Mouse (Mus musculus): ENCODE measurements around the gene Mast2. TPM values are rescaled to one million over a fixed set of nuclear protein-coding genes. Genes with fewer than 3 reads are reported as not detected.

Mast2 gene
- 65.0 and 83.6 TPM in 2 replicates for polyA plus RNA-seq (2014; fragmentation: Nextera tagmentation; extraction: Ambion mirVana)

DNA sequence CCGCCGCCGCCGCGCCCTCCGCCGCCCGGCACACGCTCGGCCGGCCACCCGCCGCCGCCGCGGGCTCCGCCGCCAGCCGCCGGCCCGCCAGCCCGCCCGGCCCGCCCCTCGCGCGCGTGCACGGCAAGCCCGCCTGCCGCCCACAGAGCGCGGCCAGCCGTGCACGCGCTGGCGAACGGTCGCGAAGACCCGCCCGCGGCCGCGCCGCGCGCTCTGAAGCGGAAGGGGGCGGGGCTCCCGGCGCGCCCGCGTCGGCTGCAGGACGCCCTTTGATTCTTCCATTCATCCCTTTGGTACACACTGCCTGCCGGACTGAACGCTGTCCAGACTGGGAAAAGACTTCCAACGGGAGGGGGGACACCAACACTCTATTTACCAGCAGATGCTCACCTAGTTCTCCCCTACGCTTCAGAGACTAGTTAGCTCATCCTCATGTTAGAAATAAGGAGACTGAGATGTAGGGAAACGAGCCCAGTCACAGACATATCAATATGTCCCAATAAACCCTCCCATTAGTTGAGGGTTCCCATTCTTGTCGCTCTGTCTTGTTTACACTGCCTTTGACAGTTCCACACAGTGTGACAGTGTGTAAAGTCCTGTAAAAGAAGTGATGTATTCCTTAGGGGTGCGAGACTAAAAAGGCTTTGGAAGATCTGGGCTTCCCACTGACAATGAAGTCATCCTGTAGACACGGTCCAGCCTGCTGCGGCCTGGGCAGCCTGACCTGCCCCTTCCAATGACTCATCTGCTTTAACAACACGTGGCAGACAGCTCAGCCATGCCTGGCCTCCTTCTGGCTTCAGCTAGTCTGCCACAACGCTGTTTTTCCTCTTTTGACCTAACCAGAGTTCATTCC lies at the start of gene Mast2:
Mast2 (minus strand) TSS at position 58 of the 856 bp plus-strand sequence.
- H3K4me1 ChIP-seq (ENCODE audit: control insufficient read depth, insufficient read depth, low read length): peaks cover 20% of the 10 kb centered on the region
- H3K27me3 ChIP-seq (ENCODE audit: control insufficient read depth, insufficient read depth, low read length): no peaks in the 10 kb centered on the region
- DNase-seq: peak; percentile 98
- peak within 1 kb of the TSS; percentile 65 for H3K4me2 ChIP-seq (ENCODE audit: low read length)
- under 1% methylated on average over 59 of the region's 68 CpGs for WGBS
- H3K9ac ChIP-seq (replicated peaks; ENCODE audit: low read length): peak within 1 kb of the TSS; percentile 88
- H3K36me3 ChIP-seq (ENCODE audit: control insufficient read depth, insufficient read depth, low read length): no peaks in the 10 kb centered on the region
- peak within 1 kb of the TSS; percentile 95 for H3K27ac ChIP-seq (replicated peaks; ENCODE audit: low read depth, low read length)
- H3K9me3 ChIP-seq (ENCODE audit: control insufficient read depth, low read length): no peaks in the 10 kb centered on the region
- peak within 1 kb of the TSS; percentile 93 for H3K4me3 ChIP-seq (replicated peaks; ENCODE audit: low read depth, low read length)
- peak; percentile 92 for ATAC-seq (ENCODE audit: low FRiP score, low TSS enrichment)

DNA sequence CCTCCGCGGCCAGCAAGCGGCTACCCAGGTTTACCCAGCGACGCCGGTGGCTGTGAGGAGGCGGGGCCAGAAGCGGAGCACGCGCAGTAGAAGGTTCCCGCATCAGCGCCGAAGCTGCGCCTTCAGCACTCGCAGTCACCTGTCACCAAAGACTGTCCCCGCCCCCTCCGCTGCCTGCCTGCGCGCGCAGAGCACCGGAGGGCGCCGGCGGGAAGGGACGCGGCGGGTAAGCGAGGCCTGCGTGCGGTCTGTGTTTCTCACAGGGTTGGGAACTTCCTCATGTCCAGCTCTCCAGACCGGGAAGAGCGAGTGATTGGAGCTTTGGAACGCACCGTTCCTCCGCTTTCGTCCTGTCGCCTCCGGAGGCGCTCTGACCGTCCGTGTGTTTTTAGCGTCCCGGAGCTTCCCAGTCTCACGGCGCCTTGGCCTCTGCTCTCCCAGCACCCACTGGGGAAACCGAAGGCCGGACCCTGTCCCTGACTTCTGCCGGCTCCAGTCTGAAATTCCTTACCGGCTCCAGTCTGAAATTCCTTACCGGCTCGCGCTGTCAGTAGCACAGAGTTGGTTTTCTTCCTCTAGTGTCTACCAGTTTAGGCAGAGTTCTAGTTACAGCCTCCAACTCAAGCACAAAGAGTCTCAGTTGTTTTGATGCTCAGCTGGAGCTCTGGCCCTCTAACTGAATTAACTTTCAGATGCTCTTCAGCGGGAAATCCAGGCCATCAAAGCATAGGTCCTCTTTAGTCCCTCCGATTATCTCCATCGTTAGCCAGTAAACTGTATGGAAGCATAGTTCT lies 43.6 kb upstream of the Mast2 start, which contains the start of gene Ipp:
Ipp (plus strand) TSS at position 125 of the 794 bp plus-strand sequence.
- H3K27ac ChIP-seq (replicated peaks; ENCODE audit: low read depth, low read length): peak within 1 kb of the TSS; percentile 88
- 1% methylated on average over 55 of the region's 55 CpGs for WGBS
- H3K4me3 ChIP-seq (replicated peaks; ENCODE audit: low read depth, low read length): peak within 1 kb of the TSS; percentile 51
- peak within 1 kb of the TSS; percentile 80 for H3K9ac ChIP-seq (replicated peaks; ENCODE audit: low read length)
- H3K4me2 ChIP-seq (ENCODE audit: low read length): peak within 1 kb of the TSS; percentile 59
- no peaks in the 10 kb centered on the region for H3K36me3 ChIP-seq (ENCODE audit: control insufficient read depth, insufficient read depth, low read length)
- ATAC-seq (ENCODE audit: low FRiP score, low TSS enrichment) (peak; percentile 99), DNase-seq (peak; percentile 98)
- H3K27me3 ChIP-seq (ENCODE audit: control insufficient read depth, insufficient read depth, low read length): no peaks in the 10 kb centered on the region
- H3K4me1 ChIP-seq (ENCODE audit: control insufficient read depth, insufficient read depth, low read length): peaks cover 7% of the 10 kb centered on the region
- H3K9me3 ChIP-seq (ENCODE audit: control insufficient read depth, low read length): no peaks in the 10 kb centered on the region

DNA sequence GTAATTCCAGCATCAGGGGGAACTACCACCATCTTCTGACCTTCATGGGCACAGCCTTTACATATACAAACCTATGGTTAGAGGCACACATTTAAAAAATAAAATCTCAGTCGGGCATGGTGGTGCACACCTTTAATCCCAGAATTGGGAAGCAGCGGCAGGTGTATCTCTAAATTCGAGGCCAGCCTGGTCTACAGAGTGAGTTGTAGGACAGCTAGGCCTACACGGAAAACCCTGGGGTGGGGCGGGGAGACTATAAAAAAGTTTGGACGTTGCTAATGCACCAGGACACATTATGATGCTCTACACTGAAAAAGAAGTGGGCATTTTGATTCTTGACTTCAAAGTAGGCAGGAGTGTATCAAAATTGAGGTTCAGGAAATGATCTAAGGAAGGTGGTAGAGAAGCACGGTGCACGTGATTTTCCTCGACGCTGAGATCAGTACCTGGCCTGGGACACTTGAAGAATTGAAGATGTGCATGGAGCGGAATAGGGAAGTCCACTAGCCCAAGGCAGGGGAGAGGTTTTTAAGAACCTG lies 43.0 kb upstream of the Mast2 start:
- DNase-seq: no peak
- Histone ChIP-seq H3K36me3 (ENCODE audit: control insufficient read depth, insufficient read depth, low read length) (no peaks in the 10 kb centered on the region), H3K9me3 (ENCODE audit: control insufficient read depth, low read length) (no peaks in the 10 kb centered on the region), H3K27me3 (ENCODE audit: control insufficient read depth, insufficient read depth, low read length) (no peaks in the 10 kb centered on the region), H3K4me1 (ENCODE audit: control insufficient read depth, insufficient read depth, low read length) (peaks cover 7% of the 10 kb centered on the region), H3K27ac (replicated peaks; ENCODE audit: low read depth, low read length) (peak overlapping the region; percentile 88), H3K4me3 (replicated peaks; ENCODE audit: low read depth, low read length) (peak overlapping the region; percentile 51), H3K4me2 (ENCODE audit: low read length) (peak overlapping the region; percentile 59), H3K9ac (replicated peaks; ENCODE audit: low read length) (peak overlapping the region; percentile 80)
- 25% methylated on average over 11 of the region's 11 CpGs for WGBS
- ATAC-seq (ENCODE audit: low FRiP score, low TSS enrichment): peak; percentile 25; the same call in 1 of the 2 replicates

DNA sequence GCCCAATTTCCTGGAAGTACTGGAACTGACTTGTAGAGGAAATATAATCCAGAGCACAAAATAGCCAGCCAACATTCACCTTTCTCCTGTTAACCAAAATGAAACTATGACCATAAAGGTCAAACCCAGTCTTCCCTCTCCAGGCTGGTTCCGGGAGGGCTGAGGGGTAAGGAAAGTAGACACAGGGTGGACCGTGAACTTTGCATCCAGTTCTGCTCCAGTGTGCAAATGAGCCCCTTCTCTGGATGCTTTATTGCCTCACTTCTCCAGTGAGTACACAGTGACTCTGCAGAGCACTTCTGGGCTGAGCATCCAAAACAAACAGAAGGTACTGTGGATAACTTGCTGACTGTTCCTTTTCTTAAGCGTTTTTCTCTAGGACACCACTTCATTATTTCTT lies 36.0 kb upstream of the Mast2 start:
- H3K27ac ChIP-seq (replicated peaks; ENCODE audit: low read depth, low read length): no peak overlapping the region
- no peaks in the 10 kb centered on the region for H3K27me3 ChIP-seq (ENCODE audit: control insufficient read depth, insufficient read depth, low read length)
- H3K36me3 ChIP-seq (ENCODE audit: control insufficient read depth, insufficient read depth, low read length): no peaks in the 10 kb centered on the region
- no peaks in the 10 kb centered on the region for H3K9me3 ChIP-seq (ENCODE audit: control insufficient read depth, low read length)
- DNase-seq (no peak), ATAC-seq (ENCODE audit: low FRiP score, low TSS enrichment) (no peak)
- 85% methylated on average over 3 of the region's 3 CpGs for WGBS
- H3K9ac ChIP-seq (replicated peaks; ENCODE audit: low read length): no peak overlapping the region
- no peak overlapping the region for H3K4me3 ChIP-seq (replicated peaks; ENCODE audit: low read depth, low read length)
- no peak overlapping the region for H3K4me2 ChIP-seq (ENCODE audit: low read length)
- H3K4me1 ChIP-seq (ENCODE audit: control insufficient read depth, insufficient read depth, low read length): no peaks in the 10 kb centered on the region

DNA sequence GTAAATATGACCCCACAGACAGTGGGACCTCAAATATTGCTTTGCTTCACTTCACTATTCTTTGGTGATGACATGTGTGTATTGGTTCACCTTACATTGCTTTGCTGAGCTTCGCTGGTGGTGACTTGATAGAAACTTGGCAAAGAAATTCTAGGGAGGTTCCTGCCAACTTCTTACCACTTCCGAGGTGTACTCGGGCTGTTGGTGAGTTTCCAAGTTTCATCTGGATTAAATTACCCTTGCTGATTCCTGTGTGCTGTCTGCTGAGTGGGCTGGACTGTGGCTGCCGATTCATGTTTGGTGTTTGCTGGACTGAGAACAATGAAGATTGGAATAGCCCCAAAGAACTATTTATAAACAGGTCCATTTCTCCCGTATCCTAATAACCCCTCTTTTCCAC lies 29.7 kb upstream of the Mast2 start:
- H3K4me3 ChIP-seq (replicated peaks; ENCODE audit: low read depth, low read length): no peak overlapping the region
- H3K27ac ChIP-seq (replicated peaks; ENCODE audit: low read depth, low read length): no peak overlapping the region
- no peak overlapping the region for H3K9ac ChIP-seq (replicated peaks; ENCODE audit: low read length)
- H3K4me2 ChIP-seq (ENCODE audit: low read length): no peak overlapping the region
- ATAC-seq (ENCODE audit: low FRiP score, low TSS enrichment): no peak
- 90% methylated on average over 5 of the region's 5 CpGs for WGBS
- no peak for DNase-seq
- 0 out of 2 replicates have a peak, but pooled peaks cover 3% of the 10 kb centered on the region for H3K9me3 ChIP-seq (ENCODE audit: control insufficient read depth, low read length)
- H3K27me3 ChIP-seq (ENCODE audit: control insufficient read depth, insufficient read depth, low read length): no peaks in the 10 kb centered on the region
- no peaks in the 10 kb centered on the region for H3K36me3 ChIP-seq (ENCODE audit: control insufficient read depth, insufficient read depth, low read length)
- H3K4me1 ChIP-seq (ENCODE audit: control insufficient read depth, insufficient read depth, low read length): no peaks in the 10 kb centered on the region

DNA sequence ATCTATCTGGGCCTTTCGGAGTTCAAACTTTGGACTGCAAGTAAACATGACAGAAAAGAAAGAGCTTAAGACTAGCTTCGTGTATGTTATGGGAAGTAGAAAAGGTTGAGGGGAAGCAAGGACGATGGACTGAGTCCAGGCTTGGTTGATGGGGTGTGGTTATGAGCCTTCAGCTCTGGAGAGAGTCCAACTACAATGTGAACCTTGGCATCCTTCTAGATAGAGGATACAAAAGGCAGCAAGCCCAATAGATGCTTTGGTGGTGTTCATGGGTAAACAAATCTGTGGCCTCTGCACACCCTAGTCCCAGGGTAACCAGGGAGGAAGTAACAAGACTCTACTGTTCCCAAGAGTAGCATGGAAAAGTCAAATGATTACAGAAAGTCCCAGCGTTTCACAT lies 28.5 kb upstream of the Mast2 start:
- H3K9me3 ChIP-seq (ENCODE audit: control insufficient read depth, low read length): 0 out of 2 replicates have a peak, but pooled peaks cover 3% of the 10 kb centered on the region
- no peak overlapping the region for H3K4me2 ChIP-seq (ENCODE audit: low read length)
- H3K27me3 ChIP-seq (ENCODE audit: control insufficient read depth, insufficient read depth, low read length): no peaks in the 10 kb centered on the region
- DNase-seq: no peak
- no peak overlapping the region for H3K9ac ChIP-seq (replicated peaks; ENCODE audit: low read length)
- H3K27ac ChIP-seq (replicated peaks; ENCODE audit: low read depth, low read length): no peak overlapping the region
- no peak overlapping the region for H3K4me3 ChIP-seq (replicated peaks; ENCODE audit: low read depth, low read length)
- WGBS: 91% methylated on average over 4 of the region's 4 CpGs
- H3K36me3 ChIP-seq (ENCODE audit: control insufficient read depth, insufficient read depth, low read length): no peaks in the 10 kb centered on the region
- H3K4me1 ChIP-seq (ENCODE audit: control insufficient read depth, insufficient read depth, low read length): no peaks in the 10 kb centered on the region
- no peak for ATAC-seq (ENCODE audit: low FRiP score, low TSS enrichment)

DNA sequence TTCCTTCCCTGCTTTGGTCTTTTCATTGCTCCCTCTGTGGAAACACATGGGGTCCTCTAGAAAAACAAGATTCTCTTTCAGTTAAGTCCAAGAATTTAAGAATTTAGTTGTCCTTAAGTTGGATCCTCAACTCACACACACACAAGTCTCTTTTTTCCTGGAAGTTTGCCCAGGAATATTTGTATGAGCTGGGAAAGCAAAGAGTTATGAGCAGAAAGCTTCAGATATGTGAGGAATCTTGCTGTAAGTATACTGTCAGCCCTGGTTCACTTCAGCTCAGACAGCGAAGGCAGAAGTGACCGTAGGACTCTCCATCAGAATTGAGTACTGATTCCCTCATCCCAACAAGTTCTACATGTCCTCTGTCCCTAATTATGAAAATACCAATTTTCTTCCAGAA lies 27.9 kb upstream of the Mast2 start:
- ATAC-seq (ENCODE audit: low FRiP score, low TSS enrichment) (no peak), DNase-seq (peak; percentile 2)
- no peaks in the 10 kb centered on the region for H3K4me1 ChIP-seq (ENCODE audit: control insufficient read depth, insufficient read depth, low read length)
- no peak overlapping the region for H3K9ac ChIP-seq (replicated peaks; ENCODE audit: low read length)
- 0 out of 2 replicates have a peak, but pooled peaks cover 3% of the 10 kb centered on the region for H3K9me3 ChIP-seq (ENCODE audit: control insufficient read depth, low read length)
- H3K27ac ChIP-seq (replicated peaks; ENCODE audit: low read depth, low read length): no peak overlapping the region; the same call in 1 of the 2 replicates
- 97% methylated on average over 2 of the region's 2 CpGs for WGBS
- no peak overlapping the region for H3K4me3 ChIP-seq (replicated peaks; ENCODE audit: low read depth, low read length)
- no peaks in the 10 kb centered on the region for H3K27me3 ChIP-seq (ENCODE audit: control insufficient read depth, insufficient read depth, low read length)
- no peaks in the 10 kb centered on the region for H3K36me3 ChIP-seq (ENCODE audit: control insufficient read depth, insufficient read depth, low read length)
- H3K4me2 ChIP-seq (ENCODE audit: low read length): no peak overlapping the region

DNA sequence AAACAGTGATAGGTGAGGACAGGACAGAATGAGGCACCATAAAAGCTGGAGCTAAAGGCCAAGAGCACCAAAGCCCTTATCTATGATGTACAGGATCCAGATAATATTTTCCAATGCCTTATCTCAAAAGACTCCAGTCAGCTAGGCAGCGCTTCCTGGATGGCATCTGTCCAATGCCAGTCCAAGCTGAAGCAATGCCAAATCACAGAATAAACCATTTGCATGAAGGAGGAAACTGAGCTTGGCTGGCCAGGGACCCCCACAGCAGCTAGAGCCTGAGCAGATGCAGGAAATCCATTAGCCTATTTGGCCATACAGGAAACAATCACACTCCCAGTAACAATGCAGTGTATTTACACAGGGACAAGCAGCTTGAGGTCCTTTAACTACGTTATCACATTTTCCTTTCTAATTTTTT lies 27.1 kb upstream of the Mast2 start:
- H3K9ac ChIP-seq (replicated peaks; ENCODE audit: low read length): no peak overlapping the region
- H3K9me3 ChIP-seq (ENCODE audit: control insufficient read depth, low read length): 0 out of 2 replicates have a peak, but pooled peaks cover 3% of the 10 kb centered on the region
- ATAC-seq (ENCODE audit: low FRiP score, low TSS enrichment) (no peak), DNase-seq (peak; percentile 54)
- no peaks in the 10 kb centered on the region for H3K27me3 ChIP-seq (ENCODE audit: control insufficient read depth, insufficient read depth, low read length)
- no peak overlapping the region for H3K4me2 ChIP-seq (ENCODE audit: low read length)
- H3K4me1 ChIP-seq (ENCODE audit: control insufficient read depth, insufficient read depth, low read length): no peaks in the 10 kb centered on the region
- H3K36me3 ChIP-seq (ENCODE audit: control insufficient read depth, insufficient read depth, low read length): no peaks in the 10 kb centered on the region
- peak overlapping the region; percentile 17; the same call in 1 of the 2 replicates for H3K27ac ChIP-seq (replicated peaks; ENCODE audit: low read depth, low read length)
- 71% methylated on average over 2 of the region's 2 CpGs for WGBS
- no peak overlapping the region for H3K4me3 ChIP-seq (replicated peaks; ENCODE audit: low read depth, low read length)
